Mouse (Mus musculus): ENCODE measurements around the gene Tmem87b.
A peak's percentile ranks its signal among the peaks of the same experiment; 100 is the strongest.

Gene Tmem87b

DNA sequence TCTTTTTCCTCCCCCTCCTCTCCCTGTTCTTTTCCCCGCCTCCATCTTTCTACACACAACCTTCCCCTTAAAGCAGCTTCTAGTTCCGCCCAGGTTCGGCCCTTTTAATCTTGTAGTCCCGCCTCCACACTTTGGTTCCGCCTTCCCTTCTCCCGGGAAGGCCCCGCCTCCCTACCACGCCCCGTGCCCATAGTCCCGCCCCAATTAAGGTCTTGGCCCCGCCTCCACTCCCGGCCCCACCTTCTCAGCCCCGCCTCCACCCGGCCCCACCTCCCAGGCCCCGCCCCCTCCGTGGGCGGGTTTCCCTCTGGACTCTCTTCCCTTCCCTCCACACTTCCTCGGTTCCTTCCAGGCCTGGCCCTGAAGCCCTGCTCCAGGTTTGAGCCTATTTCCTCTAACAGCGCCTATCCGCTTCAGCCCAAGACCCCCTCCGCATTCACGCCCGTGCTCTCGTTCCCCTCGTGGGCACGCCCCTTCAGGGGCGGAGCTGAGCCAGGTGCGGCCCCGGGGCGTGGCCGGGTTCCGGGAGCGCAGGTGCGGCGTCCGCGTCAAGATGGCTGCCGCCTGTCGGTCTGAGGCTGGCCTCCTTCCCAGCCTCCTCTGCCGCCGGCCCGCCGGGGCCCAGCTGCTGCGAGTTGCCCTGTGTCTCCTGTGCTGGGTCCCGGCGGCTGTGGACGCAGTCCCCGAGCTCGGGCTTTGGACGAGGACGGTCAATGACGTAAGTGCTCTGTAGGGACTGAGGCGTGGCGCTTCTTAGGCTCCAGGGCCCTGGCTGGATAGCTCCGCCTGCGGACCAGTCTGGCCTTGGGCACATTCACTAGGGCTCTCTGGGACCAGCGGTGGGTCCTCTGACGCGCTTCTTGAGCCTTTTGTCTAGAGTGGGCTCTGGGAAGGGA, at the start of gene Tmem87b:
Gene Tmem87b, plus strand, starts transcription at position 333 of the 896 bp plus-strand sequence.
- peak; percentile 99 for DNase-seq (ENCODE audit: low read depth, low spot score)

DNA sequence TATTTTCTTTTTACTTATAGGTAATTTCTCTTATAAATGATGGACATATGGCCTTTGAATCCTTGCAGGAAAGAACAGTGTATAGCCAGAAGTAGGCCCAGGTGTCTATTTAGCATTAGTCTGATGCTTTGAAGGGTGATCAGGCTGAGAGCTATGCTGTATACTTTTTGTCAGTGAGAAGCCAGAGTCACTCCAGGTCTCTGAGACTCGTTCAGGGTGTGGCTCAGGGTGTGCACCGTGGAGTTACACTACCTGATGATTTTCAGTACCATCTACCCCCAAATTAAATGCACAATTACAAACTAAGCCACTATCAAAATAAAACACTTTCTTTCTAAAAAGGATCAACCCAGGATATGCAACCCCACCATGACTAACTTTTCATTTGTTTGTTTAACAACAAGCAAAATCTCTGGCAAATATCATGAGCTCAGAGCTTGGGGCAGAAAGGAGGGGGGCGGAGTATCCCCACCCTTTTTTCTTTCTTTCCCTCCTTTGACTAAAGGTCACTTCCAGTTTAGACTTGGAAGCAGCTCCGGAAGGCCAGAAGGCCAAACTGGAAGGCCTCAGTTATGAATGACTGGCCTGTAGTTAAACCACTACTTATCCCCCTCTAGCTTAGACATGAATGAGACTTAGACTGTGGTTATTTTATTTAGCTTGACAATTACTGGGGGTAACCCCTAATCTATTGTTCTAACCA, 49.2 kb upstream of the Tmem87b start:
- no peak for DNase-seq (ENCODE audit: low read depth, low spot score)

DNA sequence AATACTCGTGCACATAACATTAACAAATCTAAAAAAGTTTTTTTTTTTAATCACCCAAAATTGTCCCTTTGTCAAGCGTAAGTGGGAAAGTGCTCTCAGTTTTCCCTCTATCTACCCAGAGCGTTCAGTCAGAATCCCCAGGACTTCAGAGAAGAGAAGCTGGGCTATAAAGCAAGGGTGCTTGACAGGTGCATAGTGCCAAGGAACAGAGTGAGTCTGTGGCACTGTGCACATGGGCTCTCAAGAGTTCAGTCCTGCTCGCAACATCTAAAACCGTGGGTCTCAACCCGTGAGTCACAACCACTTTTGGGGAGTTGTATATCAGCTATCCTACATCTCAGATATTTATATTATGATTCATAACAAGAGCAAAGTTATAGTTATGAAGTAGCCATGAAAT, 47.4 kb upstream of the Tmem87b start:
- DNase-seq (ENCODE audit: low read depth, low spot score): no peak

DNA sequence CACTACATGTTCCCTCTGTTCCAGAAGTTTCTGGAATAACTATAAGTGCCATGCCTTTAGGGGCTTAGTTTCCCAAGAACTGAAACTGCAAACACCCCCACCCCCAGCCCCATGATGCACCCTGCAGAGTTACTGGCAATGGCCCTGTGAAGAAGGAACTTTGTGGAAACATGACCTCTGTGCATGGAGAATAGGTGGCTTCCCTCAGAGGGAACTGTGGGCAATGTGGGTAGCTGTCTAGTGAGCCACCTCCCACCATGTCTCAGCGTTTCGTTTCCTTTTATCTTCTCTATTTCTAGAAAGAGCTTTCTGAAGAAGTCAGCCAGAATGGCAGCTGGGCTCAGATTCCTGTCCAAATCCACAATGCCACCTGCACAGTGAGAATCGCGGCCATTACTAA, 46.9 kb upstream of the Tmem87b start:
- peak; percentile 48 for DNase-seq (ENCODE audit: low read depth, low spot score)

DNA sequence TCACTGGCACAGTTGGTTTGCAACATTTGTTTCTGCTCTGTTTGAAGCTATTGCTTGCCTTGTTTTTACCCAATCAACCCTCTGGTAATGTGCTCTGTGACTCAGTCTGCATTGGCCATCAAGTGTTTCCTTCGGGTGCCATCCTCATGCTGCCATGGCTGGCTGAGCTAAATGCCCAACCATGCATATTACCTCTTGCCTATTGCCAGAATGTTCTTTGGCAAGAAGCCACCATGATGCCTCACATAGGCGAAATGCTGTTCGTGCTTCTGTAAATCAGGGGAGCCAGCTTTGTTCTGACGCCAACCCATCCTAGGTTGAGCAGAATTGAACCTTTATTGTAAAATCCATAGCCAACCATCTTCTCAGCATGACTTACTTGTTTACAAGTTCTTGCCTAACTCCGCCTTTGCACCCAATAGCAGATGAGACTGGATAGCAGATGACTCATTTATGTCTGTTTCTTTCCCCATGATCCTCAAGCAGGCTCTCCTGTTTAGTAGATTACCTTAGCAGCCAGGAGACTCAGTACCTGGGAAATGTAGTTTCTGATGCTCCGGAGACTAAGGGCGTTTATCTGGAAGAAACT, 46.1 kb upstream of the Tmem87b start:
- DNase-seq (ENCODE audit: low read depth, low spot score): no peak

DNA sequence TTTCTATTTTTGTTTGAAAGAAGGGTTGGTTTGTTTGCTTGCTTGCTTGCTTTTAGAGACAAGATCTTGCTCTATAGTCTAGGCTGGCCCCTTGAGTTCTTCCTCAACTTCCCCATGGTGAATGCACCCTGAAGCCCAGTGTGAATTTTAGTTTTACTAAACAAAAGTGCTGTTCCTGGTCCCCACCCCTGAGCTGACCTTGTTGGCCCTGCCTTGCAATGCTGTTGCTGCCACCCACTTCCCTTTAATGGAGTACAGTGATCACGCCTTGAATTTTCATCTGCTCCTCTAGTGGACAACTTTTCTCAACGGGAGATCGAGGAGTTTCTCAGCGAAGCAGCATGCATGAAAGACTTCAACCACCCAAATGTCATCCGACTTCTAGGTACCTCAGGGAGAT, 35.7 kb upstream of the Tmem87b start:
- DNase-seq (ENCODE audit: low read depth, low spot score): no peak

DNA sequence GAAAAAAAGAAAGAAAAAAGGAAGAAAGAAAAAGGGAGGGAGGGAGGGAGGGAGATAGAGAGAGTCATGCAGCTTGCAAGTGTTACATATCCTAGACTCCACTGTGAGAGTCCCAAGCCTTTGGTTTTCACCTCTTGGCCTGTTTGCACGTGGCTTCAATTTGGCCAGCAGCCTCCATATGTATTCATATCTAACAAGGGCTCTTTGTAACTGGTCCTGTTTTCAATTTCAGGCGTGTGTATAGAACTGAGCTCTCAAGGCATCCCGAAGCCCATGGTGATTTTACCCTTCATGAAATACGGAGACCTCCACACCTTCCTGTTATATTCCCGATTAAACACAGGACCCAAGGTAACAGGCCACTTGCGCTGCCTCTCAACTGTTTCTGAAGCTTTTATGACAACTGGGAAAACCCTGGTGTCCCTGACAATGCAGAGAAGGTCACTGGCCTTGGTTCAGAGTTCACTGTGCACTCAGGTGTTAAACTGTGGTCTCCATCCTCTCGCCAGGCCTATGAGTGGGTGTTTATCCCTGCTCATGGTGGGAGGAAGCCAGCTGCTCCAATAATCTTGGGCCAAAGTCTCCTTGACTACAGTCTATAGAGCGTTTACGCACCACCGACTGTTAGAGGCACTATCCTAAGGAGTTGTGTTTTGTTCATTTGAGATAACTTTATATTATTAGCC, 34.1 kb upstream of the Tmem87b start:
- no peak for DNase-seq (ENCODE audit: low read depth, low spot score)

DNA sequence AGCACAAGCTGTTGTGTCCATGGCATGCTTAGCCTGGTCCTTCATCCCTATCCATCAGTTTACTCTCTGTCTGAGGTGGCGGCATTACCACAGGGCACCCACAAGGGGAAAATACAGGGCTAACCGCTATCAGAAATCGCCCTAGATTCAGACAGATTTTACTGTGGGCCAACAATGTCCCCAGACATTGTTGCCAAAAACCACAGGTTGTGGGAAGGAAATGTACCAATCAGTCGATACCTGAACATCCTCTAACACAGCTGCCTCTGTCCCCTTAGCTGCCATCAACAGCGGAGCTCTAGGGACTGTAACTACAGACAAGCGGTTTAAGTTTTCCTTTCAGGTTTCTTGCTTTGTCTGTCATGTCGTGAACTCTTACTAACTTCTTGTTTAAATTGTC, 33.1 kb upstream of the Tmem87b start:
- no peak for DNase-seq (ENCODE audit: low read depth, low spot score)

DNA sequence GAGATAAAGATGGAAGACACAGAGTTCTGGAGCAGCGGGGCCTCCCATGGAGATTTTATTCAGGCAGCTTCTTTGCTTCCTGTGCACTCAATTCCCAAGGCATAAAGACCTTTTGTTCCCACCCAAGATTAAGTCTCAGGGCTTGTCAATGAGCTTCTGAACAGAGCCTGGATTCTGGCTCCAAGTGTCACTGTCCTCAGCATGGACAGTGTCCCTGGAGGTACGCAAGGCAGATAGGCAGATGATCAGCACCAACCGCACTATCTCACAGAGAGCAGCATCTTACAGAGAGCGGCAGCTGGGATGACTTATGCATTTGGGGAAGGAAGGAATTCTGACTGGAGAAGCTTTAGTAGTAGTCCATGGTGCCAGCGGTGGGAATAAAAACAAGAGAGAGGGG, 31.6 kb upstream of the Tmem87b start:
- DNase-seq (ENCODE audit: low read depth, low spot score): no peak

DNA sequence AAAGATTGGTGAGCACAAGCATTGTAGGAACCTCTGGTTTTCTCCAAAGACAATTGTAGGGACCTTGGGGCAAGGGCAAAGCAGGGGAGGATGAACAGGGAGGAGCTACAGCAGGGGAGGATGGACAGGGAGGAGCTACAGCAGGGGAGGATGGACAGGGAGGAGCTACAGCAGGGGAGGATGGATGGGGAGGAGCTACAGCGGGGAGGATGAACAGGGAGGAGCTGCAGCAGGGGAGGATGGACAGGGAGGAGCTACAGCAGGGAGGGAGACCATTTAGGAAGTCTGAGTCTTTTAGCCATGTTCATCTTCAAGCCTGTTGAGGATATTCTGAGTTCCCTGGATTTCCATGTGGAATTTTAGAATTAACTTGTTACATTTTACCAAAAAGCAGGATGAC, 31.1 kb upstream of the Tmem87b start:
- no peak for DNase-seq (ENCODE audit: low read depth, low spot score)

DNA sequence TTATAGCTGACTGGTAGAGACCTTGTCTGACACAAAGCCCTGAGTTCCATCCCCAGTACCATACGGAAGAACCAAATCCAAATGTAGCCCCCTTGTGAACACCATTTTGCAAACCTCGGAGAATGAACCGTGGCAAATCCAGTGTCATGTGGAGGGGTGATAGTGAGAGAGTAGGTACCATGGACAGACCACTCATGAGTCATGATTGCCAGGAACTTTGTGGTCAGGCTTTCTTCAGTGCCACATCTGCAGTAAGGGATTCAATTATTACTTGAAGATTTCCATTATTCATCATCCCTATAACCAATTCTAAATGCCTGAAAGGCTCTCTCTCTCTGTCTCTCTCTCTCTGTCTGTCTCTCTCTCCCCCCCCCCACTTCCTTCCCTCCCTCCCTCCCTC, 30.1 kb upstream of the Tmem87b start:
- DNase-seq (ENCODE audit: low read depth, low spot score): no peak

DNA sequence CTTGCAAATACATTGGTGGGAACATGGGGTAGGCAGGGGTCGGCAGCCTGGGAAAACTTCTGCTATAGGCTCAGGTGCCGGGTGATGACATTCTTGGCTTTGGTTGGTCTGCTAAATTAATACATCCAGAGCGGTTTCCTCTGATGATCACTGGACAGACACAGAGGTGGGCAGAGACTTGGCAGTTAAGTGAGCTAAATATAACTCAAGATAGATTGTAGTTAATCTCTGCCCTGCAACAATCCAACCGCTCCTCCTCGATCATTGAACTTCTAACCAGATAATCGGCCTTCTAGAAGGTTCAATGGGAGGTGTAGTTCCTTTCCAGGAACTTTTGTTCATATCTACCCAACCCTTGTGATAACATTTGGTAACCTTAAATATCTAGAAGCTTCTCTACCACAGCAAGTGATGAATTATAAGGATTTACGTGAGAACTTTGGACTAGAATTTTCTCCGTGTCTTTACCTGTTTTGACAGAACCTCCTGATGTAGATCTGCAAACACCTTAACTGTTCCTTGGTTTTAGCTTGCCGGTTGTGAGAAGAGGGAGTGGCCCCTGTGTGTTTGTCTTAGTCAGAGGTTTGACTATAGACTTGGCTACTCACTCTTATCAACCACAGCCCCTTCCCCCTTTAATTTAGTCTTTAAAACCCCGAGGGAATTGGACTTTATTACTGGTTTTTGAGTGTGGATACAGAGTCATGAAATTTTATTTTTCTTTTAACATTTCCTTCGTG, 26.9 kb upstream of the Tmem87b start:
- no peak for DNase-seq (ENCODE audit: low read depth, low spot score)

DNA sequence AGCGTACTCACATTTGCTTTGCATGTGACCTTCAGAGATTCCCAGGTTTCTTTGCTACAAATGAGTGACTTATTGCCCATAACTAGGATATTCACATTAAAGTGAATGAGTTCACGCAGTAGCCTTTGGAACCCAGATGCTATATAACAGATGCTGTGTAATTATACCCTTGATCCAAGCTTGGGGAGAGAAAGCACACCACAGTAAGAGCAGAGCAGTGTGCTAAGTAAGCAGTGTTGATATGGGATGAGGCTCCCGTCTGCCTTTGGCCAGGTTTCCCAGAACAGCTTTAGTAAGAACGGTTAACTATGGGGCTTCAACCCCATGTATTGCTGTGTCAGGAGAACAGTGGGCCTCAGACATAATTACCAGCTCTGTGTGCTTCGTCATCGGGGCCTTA, 24.0 kb upstream of the Tmem87b start:
- no peak for DNase-seq (ENCODE audit: low read depth, low spot score)

DNA sequence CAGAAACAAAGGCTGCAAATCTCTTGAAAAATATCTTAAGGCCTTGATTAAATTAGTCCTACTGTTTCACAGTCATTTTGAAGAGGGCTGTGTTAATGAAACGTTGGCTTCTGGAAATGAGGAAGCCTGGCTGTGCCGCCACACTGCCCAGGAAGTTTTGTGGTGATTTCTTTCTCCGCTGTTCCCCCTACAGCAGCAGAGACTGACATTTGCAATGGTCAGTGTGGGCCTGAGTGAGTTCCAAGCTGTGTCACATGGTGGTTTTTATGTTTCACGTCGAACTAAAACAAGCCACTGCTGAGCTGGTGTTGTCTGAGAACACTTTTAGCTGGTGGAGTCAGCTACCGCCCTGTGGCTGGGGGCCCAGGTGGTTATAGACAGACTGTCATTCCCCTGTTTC, 21.5 kb upstream of the Tmem87b start:
- peak; percentile 48 for DNase-seq (ENCODE audit: low read depth, low spot score)

DNA sequence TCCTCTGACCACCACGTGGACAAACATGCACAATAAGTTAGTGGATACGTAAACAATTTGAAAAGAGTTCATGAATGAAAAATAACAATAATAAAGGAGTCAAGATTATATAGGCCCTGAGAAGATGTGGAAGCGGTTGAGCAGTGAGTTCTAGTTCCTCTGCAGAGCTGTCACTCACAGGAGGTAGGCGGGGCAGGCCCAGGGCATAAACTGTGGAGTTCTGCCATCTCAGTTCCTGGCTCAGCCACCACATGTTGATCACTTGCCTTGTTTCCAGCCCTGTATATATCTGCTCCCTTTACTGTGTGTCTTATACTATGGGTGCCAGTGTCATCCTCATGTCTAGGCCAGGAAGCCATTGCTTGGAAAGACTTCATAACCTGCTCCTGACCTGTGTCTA, 14.5 kb upstream of the Tmem87b start:
- no peak for DNase-seq (ENCODE audit: low read depth, low spot score)

DNA sequence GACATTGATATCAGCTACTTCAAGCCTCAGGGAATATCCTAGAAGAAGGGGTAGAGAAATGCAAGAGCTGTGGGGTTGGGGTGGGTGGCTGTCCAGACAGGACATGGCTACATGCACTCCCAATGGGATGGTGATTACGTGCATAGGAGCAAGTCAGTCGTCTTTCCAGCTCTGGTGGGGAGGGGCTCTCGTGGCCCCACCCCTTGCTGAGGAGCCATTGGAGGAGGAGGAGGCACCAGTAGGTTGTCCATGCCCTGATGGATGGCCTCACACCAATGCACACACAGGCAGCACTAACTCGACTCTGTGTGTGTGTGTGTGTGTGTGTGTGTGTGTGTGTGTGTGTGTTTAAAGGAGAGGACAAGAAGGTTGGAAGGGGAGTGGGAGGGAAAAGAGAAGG, 12.6 kb upstream of the Tmem87b start:
- no peak for DNase-seq (ENCODE audit: low read depth, low spot score)

DNA sequence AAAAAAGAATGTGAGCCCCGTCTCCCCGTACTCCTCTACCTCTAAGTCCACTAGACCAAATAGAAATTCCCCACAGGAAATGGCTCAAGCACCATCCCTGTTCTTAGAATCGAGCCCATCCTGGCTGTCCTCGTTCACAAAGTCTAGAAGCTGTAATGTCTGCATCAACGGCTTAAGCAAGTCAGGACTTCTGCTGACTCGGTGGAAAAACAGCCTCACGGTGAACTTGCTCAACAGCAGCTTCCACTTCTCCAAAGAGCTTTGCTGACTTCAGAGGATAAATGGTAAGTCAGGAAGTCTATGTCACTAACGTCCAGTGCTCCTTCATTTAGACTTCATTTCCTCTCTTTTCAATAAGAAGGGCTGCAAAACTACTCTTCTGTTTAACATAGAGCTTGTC, 11.4 kb upstream of the Tmem87b start:
- DNase-seq (ENCODE audit: low read depth, low spot score): peak; percentile 71

DNA sequence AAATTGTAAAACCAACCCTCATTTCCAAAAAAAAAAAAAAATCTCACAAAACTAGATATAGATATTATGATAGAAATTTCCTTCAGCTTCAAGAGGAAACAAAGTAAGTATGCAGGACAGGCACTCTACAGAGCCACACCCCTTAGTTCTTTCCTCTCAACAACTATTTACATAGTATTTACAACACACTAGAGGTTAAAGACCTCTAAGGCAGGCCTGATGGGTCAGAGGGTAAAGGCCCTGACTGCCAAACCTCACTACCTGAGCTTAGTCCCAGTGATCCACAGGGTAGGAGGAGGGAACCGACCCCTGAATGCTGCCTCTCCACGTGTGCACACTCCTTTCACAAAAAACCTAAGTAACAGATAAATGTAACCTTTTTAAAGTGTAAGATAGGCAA, 5.2 kb upstream of the Tmem87b start:
- DNase-seq (ENCODE audit: low read depth, low spot score): no peak

DNA sequence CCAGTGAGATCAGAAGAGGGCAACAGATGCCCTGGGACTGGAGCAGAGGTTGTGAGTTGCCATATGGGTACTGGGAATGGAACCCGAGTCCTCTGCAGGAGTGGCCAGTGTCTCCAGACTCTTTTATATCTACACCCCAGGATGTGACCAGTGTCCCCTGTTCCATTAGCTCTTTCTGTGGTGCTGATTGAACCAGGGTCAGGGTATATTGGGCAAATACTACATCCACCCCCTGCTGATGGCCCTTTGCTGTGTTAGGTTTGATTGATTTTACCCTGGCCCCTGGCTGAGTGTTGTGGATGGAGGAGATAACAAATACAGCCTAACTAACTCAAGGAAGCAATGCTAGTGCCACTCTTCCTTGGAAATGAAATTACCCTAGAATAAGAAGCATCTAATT, 1.6 kb upstream of the Tmem87b start:
- no peak for DNase-seq (ENCODE audit: low read depth, low spot score)

DNA sequence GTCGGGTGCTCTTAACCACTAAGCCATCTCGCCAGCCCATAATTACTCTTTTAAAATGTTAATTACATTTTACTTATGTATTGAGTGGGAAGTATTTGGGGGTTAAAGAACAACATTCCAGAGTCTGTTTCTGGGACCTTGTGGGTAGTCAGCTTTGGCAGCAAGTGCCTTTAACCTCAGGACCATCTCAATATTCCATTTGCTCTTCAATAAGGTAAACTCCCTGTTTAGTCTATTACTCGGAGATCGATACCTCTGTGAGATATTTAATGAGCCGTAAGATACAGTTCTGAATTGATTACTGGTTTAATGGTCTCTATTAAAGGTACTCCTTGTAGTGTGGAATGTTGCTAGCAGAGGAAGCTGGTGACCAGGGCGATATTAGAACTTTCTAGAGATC, 1.0 kb upstream of the Tmem87b start:
- DNase-seq (ENCODE audit: low read depth, low spot score): no peak

DNA sequence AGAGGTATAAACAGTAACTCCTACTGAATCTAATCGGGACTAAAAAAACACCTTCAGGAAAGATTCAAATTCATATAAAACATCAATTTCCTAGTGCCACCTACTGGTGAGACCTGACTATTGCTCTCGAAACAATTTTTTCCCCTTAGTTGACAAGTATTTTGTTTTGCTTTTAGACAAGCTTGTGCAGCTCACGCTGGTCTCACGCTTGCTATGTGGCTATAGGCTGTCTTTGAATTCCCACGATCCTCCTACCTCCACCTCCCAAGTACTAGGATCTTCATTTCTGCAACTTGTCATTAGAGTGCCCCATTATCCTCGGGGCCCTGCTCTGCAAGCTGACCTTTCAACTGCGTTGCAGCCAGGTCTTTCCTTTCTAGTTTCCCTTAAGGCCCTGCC, 532 bp upstream of the Tmem87b start:
- DNase-seq (ENCODE audit: low read depth, low spot score): peak; percentile 92
